Mouse (Mus musculus) E14TG2a.4 (cell line): ENCODE results near the gene Cacna1d.

ENCODE experiments used
- H3K27me3 ChIP-seq: 2 replicates; pipeline ENCODE4 v1.6.1; 2014; ENCODE audit warnings: low read length, control low read depth; ENCODE audit not compliant: insufficient read depth
- H3K36me3 ChIP-seq: 2 replicates; pipeline ENCODE4 v1.6.1; 2014; ENCODE audit warnings: low read length, control low read depth; ENCODE audit not compliant: insufficient read depth
- H3K4me1 ChIP-seq: replicated peaks from 2 replicates; pipeline ENCODE4 v1.6.1; 2014; ENCODE audit warnings: low read depth, low read length, control low read depth
- H3K4me3 ChIP-seq: replicated peaks from 2 replicates; pipeline ENCODE4 v1.5.1; 2014; ENCODE audit warnings: mild to moderate bottlenecking, low read length
- H3K9me3 ChIP-seq: 2 replicates; pipeline ENCODE4 v1.6.1; 2014; ENCODE audit warnings: low read length, control low read depth
- CTCF ChIP-seq: conservative IDR thresholded peaks from 2 replicates; pipeline ENCODE4 v1.5.1; 2014; ENCODE audit warnings: low read length
- NANOG ChIP-seq: IDR thresholded peaks from 2 replicates; pipeline ENCODE4 v1.6.1; 2014; ENCODE audit warnings: borderline replicate concordance, low read length, mixed read lengths
- POU5F1 ChIP-seq: IDR thresholded peaks from 2 replicates; pipeline ENCODE4 v1.6.1; 2014; ENCODE audit warnings: low read length, borderline replicate concordance

The Cacna1d gene

DNA sequence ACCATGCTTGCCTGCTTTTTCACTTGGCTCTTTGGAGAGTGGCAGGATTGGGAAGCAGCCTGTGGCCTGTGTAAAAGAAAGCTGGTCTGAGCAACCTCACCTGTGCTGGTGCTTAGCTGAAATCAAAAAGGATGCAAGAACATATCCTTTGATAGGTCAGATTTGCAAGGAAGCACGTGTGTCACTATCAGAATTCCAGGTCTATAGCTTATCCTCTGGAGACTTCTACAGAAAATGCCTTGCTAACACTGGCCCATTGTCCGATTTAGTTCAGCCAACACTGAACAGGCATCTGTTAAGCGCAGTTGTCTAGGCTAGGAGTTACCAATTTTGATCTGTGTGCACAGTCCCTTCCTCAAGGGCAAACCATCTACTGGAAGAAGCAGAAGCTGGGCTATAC lies 136.5 kb downstream of the Cacna1d start:
- Histone ChIP-seq H3K9me3 (peaks cover 5% of the 10 kb centered on the region; the same call in 1 of the 2 replicates), H3K4me3 (no peak overlapping the region)
- no peak for TF ChIP-seq NANOG
- TF ChIP-seq CTCF, result no peak
- no peak for TF ChIP-seq POU5F1

DNA sequence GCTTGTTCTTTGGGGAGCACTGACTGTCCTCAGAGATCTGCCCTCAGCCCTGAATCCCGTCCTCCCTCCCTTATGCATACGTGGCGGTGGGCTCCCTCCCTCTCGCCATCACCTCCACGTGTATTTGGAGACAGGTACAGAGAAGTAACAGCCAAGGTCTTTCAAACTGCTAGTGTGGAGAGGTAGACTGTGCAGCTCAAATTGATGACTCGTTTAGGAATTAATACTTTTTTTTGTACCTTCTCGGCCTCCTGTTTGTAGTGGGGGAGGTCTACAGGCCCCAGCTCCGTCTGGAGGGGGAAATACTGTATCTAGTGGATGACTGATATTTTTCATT lies 137.2 kb downstream of the Cacna1d start:
- H3K27me3 ChIP-seq, result peaks cover 58% of the 10 kb centered on the region
- peaks cover 5% of the 10 kb centered on the region; the same call in 1 of the 2 replicates for H3K9me3 ChIP-seq
- TF ChIP-seq CTCF, result no peak
- TF ChIP-seq POU5F1, result no peak
- TF ChIP-seq NANOG, result no peak
- peak overlapping the region; percentile 80 for H3K4me3 ChIP-seq
- H3K36me3 ChIP-seq, result no peaks in the 10 kb centered on the region
- peaks cover 12% of the 10 kb centered on the region for H3K4me1 ChIP-seq

More for the DNA sequence above, 136.5 kb downstream of the Cacna1d start:
- Histone ChIP-seq H3K27me3 (peaks cover 54% of the 10 kb centered on the region), H3K36me3 (no peaks in the 10 kb centered on the region), H3K4me1 (peaks cover 12% of the 10 kb centered on the region)

DNA sequence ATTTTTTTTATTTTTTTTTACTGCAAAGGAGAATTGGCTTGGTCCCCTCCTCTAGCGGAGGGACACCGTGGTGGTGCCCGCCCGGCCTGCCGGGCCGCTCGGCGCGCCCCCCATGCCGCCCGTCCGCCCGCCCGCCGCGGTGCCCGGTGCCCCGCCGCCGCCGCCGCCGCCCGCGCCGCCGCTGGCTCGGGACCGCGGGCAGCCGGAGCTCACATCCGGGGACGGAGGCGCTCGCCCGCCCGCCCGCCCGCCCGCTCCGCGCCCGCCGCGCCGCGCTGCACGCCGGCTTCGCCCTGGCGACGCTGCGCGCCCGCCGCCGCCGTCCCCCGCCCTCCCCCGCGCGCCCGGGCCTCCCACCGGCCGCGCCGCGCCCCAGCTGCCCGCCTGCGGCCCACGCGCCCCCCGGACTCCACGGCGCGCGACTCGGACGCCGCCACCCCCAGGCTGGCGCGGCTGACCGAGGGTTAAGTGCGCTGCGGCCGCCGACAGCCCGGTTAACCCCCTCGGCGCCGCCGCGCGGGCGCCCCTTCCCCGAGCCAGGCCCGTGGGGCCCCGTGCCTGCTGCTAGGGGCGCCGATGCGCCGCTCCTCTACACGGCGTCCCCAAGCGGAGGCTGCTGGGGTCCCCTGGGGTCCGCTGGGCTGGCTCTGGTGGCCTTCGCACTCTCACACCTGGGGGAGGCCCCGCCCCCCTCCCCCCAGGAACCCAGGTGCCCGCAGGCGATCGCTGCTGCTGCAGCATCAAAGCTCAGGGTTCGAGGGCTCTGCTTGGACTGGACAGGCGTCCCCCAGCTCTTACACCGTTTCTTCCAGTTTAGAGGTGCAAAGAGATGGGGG lies 137.7 kb downstream of the Cacna1d start:
- H3K4me1 ChIP-seq, result peaks cover 12% of the 10 kb centered on the region
- peaks cover 5% of the 10 kb centered on the region; the same call in 1 of the 2 replicates for H3K9me3 ChIP-seq
- TF ChIP-seq CTCF, result no peak
- no peak for TF ChIP-seq NANOG
- no peak for TF ChIP-seq POU5F1
- no peaks in the 10 kb centered on the region for H3K36me3 ChIP-seq
- peaks cover 62% of the 10 kb centered on the region for H3K27me3 ChIP-seq
- H3K4me3 ChIP-seq, result peak overlapping the region; percentile 80

DNA sequence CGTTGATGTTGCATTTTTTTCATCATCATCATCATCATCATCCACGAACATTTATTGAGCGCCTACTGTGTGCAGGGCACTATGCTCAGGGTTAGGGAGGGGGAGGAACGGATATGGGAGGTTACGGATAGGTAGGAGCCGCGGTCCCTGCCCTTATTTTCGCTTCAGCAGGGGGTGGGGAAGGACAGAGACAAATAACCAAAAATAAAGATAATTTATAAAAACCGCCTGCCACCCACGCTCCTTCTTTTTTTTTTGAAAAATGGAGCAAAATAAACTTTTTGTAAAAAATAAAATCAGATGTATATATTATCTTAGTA lies 138.3 kb downstream of the Cacna1d start:
- Histone ChIP-seq H3K4me1 (peaks cover 12% of the 10 kb centered on the region), H3K36me3 (no peaks in the 10 kb centered on the region), H3K9me3 (peaks cover 5% of the 10 kb centered on the region; the same call in 1 of the 2 replicates), H3K4me3 (peak overlapping the region; percentile 51), H3K27me3 (peaks cover 66% of the 10 kb centered on the region)
- TF ChIP-seq CTCF (no peak), NANOG (no peak), POU5F1 (no peak)

DNA sequence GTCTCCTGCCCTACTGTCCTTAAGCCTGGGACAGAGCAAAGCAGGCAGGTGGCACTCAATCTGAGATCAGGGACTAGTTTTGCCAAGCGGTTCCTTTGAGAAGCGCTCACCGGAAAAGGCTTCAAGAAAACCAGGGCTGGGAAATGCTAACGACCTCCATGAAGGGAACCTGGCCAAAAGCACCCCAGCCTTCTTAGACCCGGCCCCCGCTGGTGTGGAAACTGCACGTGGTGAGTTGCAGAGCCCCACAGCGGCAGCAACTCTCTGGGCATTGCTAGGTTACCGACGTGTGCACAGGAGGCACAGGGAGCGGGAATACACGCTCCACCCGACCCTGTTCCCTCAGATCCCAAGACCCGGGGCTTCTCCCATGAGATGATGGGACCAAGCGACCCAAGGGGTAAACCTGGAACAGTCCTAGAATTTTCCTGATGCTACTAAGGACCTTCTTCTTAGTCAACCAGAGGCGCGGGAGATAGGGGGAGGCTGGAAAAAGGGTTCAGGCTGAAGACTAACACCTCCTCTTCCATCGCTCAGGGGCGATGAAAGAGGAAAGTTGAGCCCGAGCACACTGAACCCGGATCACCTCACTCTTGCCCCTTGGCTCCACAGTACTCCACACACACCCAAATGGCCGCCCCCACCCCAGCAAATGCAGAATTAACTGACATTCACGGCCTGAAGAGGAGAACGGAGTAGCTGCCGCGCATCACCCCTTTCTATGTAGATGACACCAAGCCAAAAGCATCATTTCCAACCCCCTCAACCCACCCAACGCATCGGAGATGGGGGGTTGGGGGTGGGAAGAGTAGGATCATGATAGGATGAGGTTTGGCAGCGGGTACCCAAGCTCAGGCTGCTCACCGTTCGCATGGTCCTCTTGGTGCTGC lies 138.9 kb downstream of the Cacna1d start:
- Histone ChIP-seq H3K27me3 (peaks cover 70% of the 10 kb centered on the region), H3K36me3 (no peaks in the 10 kb centered on the region), H3K4me1 (peaks cover 12% of the 10 kb centered on the region), H3K9me3 (peaks cover 5% of the 10 kb centered on the region; the same call in 1 of the 2 replicates), H3K4me3 (peak overlapping the region; percentile 51)
- TF ChIP-seq NANOG (no peak), POU5F1 (no peak)

DNA sequence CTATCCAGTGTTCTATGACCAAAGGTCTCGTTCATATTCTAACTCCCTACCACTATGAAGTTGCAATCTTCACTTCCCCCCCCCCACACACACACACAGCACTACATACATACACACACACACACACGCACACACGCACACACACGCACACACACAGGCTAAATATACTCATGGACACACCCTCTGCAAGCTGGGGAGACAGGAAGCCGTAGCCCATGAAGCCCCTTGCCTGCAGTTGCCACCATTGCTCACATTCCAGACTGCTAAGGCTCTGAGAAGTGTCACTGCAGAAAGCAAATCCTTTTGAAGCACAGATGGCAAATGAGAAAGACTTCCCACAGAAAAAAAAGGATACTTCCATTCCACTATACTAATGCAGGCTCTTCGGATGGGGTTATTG lies 141.0 kb downstream of the Cacna1d start:
- H3K4me1 ChIP-seq, result peaks cover 12% of the 10 kb centered on the region
- H3K9me3 ChIP-seq, result peaks cover 5% of the 10 kb centered on the region; the same call in 1 of the 2 replicates
- H3K36me3 ChIP-seq, result no peaks in the 10 kb centered on the region
- TF ChIP-seq NANOG, result no peak
- TF ChIP-seq POU5F1, result no peak
- no peak for TF ChIP-seq CTCF
- no peak overlapping the region for H3K4me3 ChIP-seq
- peaks cover 58% of the 10 kb centered on the region for H3K27me3 ChIP-seq

DNA sequence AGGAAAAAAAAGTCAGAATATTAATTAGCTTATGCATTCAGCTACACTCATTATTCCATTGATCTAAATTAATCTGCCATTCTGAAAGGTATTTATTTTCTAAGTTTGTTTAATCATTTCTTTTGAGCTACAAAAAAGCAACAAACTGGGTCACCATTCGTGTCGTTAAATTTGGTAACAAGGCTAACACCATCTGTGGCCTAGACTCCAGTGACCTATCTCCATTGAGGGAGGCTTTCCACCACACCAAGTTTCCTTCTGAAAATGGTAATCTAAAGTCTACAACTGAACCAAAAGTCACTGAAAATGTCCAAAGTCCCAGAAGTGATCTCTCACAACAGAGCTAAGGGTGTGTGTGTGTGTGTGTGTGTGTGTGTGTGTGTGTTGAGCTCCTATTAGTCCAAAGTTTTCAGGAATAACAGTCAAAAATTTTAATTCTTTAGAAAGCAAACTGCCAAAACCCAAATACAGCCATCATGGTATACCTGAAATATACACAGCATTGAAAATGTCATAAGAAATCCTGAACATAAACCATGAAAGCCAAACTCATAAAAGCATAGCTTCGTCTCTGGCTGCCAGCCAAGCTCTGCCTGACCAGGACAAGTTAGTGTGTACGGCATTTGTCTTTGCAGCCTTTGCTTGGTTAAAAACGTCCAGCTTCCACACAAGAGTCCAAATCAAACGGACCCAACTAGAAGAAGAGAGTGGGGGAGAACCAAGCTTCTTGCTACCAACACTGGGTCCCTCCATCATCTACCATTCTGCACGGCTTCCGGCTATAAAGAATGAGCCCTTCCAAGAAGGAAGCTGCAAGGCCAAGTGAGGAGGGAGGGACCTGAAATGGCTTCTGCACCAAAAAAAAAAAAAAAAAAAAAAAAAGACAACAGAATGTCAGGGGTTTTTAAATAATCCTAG lies 146.0 kb downstream of the Cacna1d start:
- no peak for TF ChIP-seq NANOG
- TF ChIP-seq CTCF, result no peak
- no peak for TF ChIP-seq POU5F1
- no peaks in the 10 kb centered on the region for H3K9me3 ChIP-seq
- H3K4me3 ChIP-seq, result no peak overlapping the region
- H3K36me3 ChIP-seq, result no peaks in the 10 kb centered on the region
- H3K27me3 ChIP-seq, result peaks cover 18% of the 10 kb centered on the region
- no peaks in the 10 kb centered on the region; the same call in 1 of the 2 replicates for H3K4me1 ChIP-seq

DNA sequence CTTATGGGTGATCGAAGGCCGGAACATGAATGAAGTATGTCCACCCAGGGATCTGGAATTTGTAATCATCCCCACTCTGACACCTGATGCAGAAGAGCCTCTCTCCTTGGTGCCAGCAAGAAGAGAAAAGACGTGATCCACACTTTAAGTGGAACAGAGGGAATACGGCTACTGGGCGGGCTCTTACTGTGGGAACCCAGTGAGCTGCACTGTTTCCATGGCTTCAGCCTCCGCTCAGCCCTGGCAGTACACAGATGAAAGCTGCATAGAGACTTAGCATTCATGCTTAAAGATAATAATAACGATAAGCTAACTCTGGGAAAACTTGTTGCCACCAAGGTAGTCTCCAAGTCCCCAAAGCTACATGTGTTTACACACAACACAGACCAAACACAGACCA lies 147.5 kb downstream of the Cacna1d start:
- H3K4me3 ChIP-seq, result no peak overlapping the region
- no peaks in the 10 kb centered on the region for H3K36me3 ChIP-seq
- no peaks in the 10 kb centered on the region for H3K9me3 ChIP-seq
- no peaks in the 10 kb centered on the region; the same call in 1 of the 2 replicates for H3K4me1 ChIP-seq
- peaks cover 12% of the 10 kb centered on the region for H3K27me3 ChIP-seq
- TF ChIP-seq POU5F1 (no peak), CTCF (no peak), NANOG (no peak)
